Mouse (Mus musculus): ENCODE measurements around the gene Lin54. TPM values are rescaled to one million over a fixed set of nuclear protein-coding genes. Genes with fewer than 3 reads are reported as not detected.

Gene Lin54
- total and polyA plus RNA-seq, 3 experiments, result 11.8 to 14.1 (median 12.9) TPM

DNA sequence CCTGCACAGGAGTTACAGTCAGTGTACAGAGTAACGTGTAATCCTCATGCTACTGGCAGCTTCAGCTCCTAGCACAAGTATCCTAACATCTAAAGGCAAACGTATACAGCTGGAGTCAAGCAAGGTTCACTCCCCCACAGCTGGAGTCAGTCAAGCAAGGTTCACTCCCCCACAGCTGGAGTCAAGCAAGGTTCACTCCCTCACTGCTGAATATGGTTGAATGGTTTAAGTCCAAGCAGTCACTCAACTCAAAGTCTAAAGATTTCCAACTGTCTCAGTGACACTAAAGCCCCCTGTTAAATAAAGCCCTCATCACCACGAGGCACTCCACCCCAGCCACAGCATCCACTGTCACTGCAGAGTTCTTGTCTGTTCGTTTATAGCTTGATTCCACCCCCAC lies 8.7 kb downstream of the Lin54 start:
- H3K4me1 ChIP-seq (ENCODE audit: control insufficient read depth in 1 of 2, insufficient read depth in 2 of 2), result peaks cover 6 to 60% of the 10 kb centered on the region in 2 experiments; a peak in 3 of 4 replicates

GRCm38 (mm10) chr5:100489340-100489739 lies 11.1 kb downstream of the Lin54 start:
- in situ Hi-C loops (cut with MboI; ENCODE audit: low pct_ligation_motif_present, low pct_unique_long_range_greater_than_20kb, low sequenced_read_pairs) (no loop called here), dilution Hi-C loops (cut with MboI; ENCODE audit: extremely low pct_ligation_motif_present, extremely low pct_unique_long_range_greater_than_20kb, low sequenced_read_pairs) (no loop called here)
- no peak for DNase-seq (ENCODE audit: extremely low read depth)
- Histone ChIP-seq H3K79me2 (replicated peaks; ENCODE audit: control insufficient read depth, extremely low read depth, insufficient read depth, poor library complexity, severe bottlenecking) (peaks cover 39% of the 10 kb centered on the region), H3K9ac (ENCODE audit: insufficient read depth, low read depth) (no peak overlapping the region), H3K27ac (ENCODE audit: insufficient read depth, low read depth) (no peak overlapping the region), H3K4me1 (ENCODE audit: control insufficient read depth in 1 of 2, insufficient read depth in 2 of 2) (peaks cover 9 to 77% of the 10 kb centered on the region in 2 experiments; a peak in 3 of 4 replicates), H3K27me3 (replicated peaks) (no peaks in the 10 kb centered on the region), H3K9me3 (replicated peaks; ENCODE audit: low read length) (no peaks in the 10 kb centered on the region), H3K36me3 (replicated peaks in 1 of 2; ENCODE audit: control insufficient read depth in 1 of 2, insufficient read depth in 1 of 2, low read length in 1 of 2) (peaks cover 12 to 32% of the 10 kb centered on the region in 2 experiments), H3K4me3 (replicated peaks in 1 of 3; ENCODE audit: low read depth in 2 of 3, low read length in 2 of 3, poor library complexity in 1 of 3) (no peak overlapping the region), H3K4me2 (ENCODE audit: insufficient read depth, low read depth, poor library complexity, severe bottlenecking) (no peak overlapping the region)
- no peak for TF ChIP-seq RCOR1 (conservative IDR thresholded peaks at IDR 0.05; ENCODE audit: low read depth, low read length)
- no peak for TF ChIP-seq JUND (conservative IDR thresholded peaks at IDR 0.05; ENCODE audit: low read depth, low read length)
- TF ChIP-seq RAD21 (IDR thresholded peaks at IDR 0.05; ENCODE audit: low read depth, low read length), result no peak
- no peak for TF ChIP-seq PAX5 (IDR thresholded peaks at IDR 0.05; ENCODE audit: low read length)
- TF ChIP-seq IRF4 (IDR thresholded peaks at IDR 0.05; ENCODE audit: low read depth, low read length), result no peak
- TF ChIP-seq SMC3 (IDR thresholded peaks at IDR 0.05; ENCODE audit: low read depth, low read length), result no peak
- TF ChIP-seq MAFK (IDR thresholded peaks at IDR 0.05; ENCODE audit: insufficient replicate concordance, low read length), result no peak
- no peak for TF ChIP-seq E2F4 (IDR thresholded peaks at IDR 0.05; ENCODE audit: insufficient replicate concordance, low read depth, low read length)
- no peak for TF ChIP-seq NELFE (IDR thresholded peaks at IDR 0.05; ENCODE audit: low read depth, low read length)
- no peak for TF ChIP-seq ZNF384 (IDR thresholded peaks at IDR 0.05; ENCODE audit: low read depth, low read length)
- TF ChIP-seq TCF12 (IDR thresholded peaks at IDR 0.05; ENCODE audit: low read depth, low read length), result no peak
- TF ChIP-seq ZKSCAN1 (IDR thresholded peaks at IDR 0.05; ENCODE audit: borderline replicate concordance, low read depth, low read length), result no peak
- TF ChIP-seq JUN (IDR thresholded peaks at IDR 0.05; ENCODE audit: insufficient read depth, low read depth, low read length), result no peak
- TF ChIP-seq TBP (conservative IDR thresholded peaks at IDR 0.05; ENCODE audit: low read depth, low read length), result no peak
- no peak for TF ChIP-seq EP300 (IDR thresholded peaks at IDR 0.05; ENCODE audit: low read length)
- TF ChIP-seq CHD1 (IDR thresholded peaks at IDR 0.05; ENCODE audit: low read depth, low read length), result no peak

More for the DNA sequence above, 8.7 kb downstream of the Lin54 start:
- Histone ChIP-seq H3K4me3 (replicated peaks in 1 of 3; ENCODE audit: low read depth in 2 of 3, low read length in 2 of 3, poor library complexity in 1 of 3) (no peak overlapping the region), H3K27me3 (replicated peaks) (no peaks in the 10 kb centered on the region), H3K9me3 (replicated peaks; ENCODE audit: low read length) (no peaks in the 10 kb centered on the region), H3K9ac (ENCODE audit: insufficient read depth, low read depth) (no peak overlapping the region), H3K79me2 (replicated peaks; ENCODE audit: control insufficient read depth, extremely low read depth, insufficient read depth, poor library complexity, severe bottlenecking) (peaks cover 56% of the 10 kb centered on the region), H3K4me2 (ENCODE audit: insufficient read depth, low read depth, poor library complexity, severe bottlenecking) (no peak overlapping the region), H3K27ac (ENCODE audit: insufficient read depth, low read depth) (no peak overlapping the region), H3K36me3 (replicated peaks in 1 of 2; ENCODE audit: control insufficient read depth in 1 of 2, insufficient read depth in 1 of 2, low read length in 1 of 2) (peaks cover 4 to 20% of the 10 kb centered on the region in 2 experiments)
- in situ Hi-C loops (cut with MboI; ENCODE audit: low pct_ligation_motif_present, low pct_unique_long_range_greater_than_20kb, low sequenced_read_pairs), result no loop called here
- dilution Hi-C loops (cut with MboI; ENCODE audit: extremely low pct_ligation_motif_present, extremely low pct_unique_long_range_greater_than_20kb, low sequenced_read_pairs), result no loop called here
- no peak for DNase-seq (ENCODE audit: extremely low read depth)
- TF ChIP-seq USF1 (IDR thresholded peaks at IDR 0.05; ENCODE audit: low read depth, low read length) (no peak), GABPA (IDR thresholded peaks at IDR 0.05; ENCODE audit: insufficient replicate concordance, low read depth, low read length) (no peak), MAZ (IDR thresholded peaks at IDR 0.05; ENCODE audit: low read depth, low read length) (no peak), JUND (conservative IDR thresholded peaks at IDR 0.05; ENCODE audit: low read depth, low read length) (no peak), ETS1 (conservative IDR thresholded peaks at IDR 0.05; ENCODE audit: low read depth, low read length) (no peak), USF2 (conservative IDR thresholded peaks at IDR 0.05; ENCODE audit: low read depth, low read length) (no peak), MAX (IDR thresholded peaks at IDR 0.05; ENCODE audit: low read length) (no peak), NRF1 (IDR thresholded peaks at IDR 0.05; ENCODE audit: low read depth, low read length) (no peak), ELF1 (IDR thresholded peaks at IDR 0.05; ENCODE audit: low read depth, low read length) (no peak), MXI1 (IDR thresholded peaks at IDR 0.05; ENCODE audit: low read depth, low read length) (no peak), JUN (IDR thresholded peaks at IDR 0.05; ENCODE audit: insufficient read depth, low read depth, low read length) (no peak), CHD2 (IDR thresholded peaks at IDR 0.05; ENCODE audit: low read length) (no peak), PAX5 (IDR thresholded peaks at IDR 0.05; ENCODE audit: low read length) (no peak), RCOR1 (conservative IDR thresholded peaks at IDR 0.05; ENCODE audit: low read depth, low read length) (no peak), POLR2AphosphoS2 (IDR thresholded peaks at IDR 0.05; ENCODE audit: low read depth, low read length) (no peak), NELFE (IDR thresholded peaks at IDR 0.05; ENCODE audit: low read depth, low read length) (no peak), E2F4 (IDR thresholded peaks at IDR 0.05; ENCODE audit: insufficient replicate concordance, low read depth, low read length) (no peak), TBP (conservative IDR thresholded peaks at IDR 0.05; ENCODE audit: low read depth, low read length) (no peak), CTCF (conservative IDR thresholded peaks at IDR 0.05 in 1 of 2, IDR thresholded peaks at IDR 0.05 in 1 of 2; ENCODE audit: low read depth in 2 of 2, low read length in 2 of 2) (no peak)

Data from CH12.LX (cell line).